Mouse (Mus musculus) E14TG2a.4 (cell line): ENCODE measurements at regions not wholly inside any gene's neighbourhood (a gene's known extent, or its start where the extent isn't known, plus 50 kb on each side); places are given as distances from the start of the nearest gene placed in this dataset.
"Not testable (repeated sequence)": the region's sequence is repeated elsewhere in the genome, so short reads cannot be mapped to it uniquely, and the experiment has no call there.

Experiments
- H3K27me3 ChIP-seq: 2 replicates; pipeline ENCODE4 v1.6.1; 2014; ENCODE audit warnings: low read length, control low read depth; ENCODE audit not compliant: insufficient read depth
- H3K36me3 ChIP-seq: 2 replicates; pipeline ENCODE4 v1.6.1; 2014; ENCODE audit warnings: low read length, control low read depth; ENCODE audit not compliant: insufficient read depth
- H3K4me1 ChIP-seq: replicated peaks from 2 replicates; pipeline ENCODE4 v1.6.1; 2014; ENCODE audit warnings: low read depth, low read length, control low read depth
- H3K4me3 ChIP-seq: replicated peaks from 2 replicates; pipeline ENCODE4 v1.5.1; 2014; ENCODE audit warnings: mild to moderate bottlenecking, low read length
- H3K9me3 ChIP-seq: 2 replicates; pipeline ENCODE4 v1.6.1; 2014; ENCODE audit warnings: low read length, control low read depth
- CTCF ChIP-seq: conservative IDR thresholded peaks from 2 replicates; pipeline ENCODE4 v1.5.1; 2014; ENCODE audit warnings: low read length
- NANOG ChIP-seq: IDR thresholded peaks from 2 replicates; pipeline ENCODE4 v1.6.1; 2014; ENCODE audit warnings: borderline replicate concordance, low read length, mixed read lengths
- POU5F1 ChIP-seq: IDR thresholded peaks from 2 replicates; pipeline ENCODE4 v1.6.1; 2014; ENCODE audit warnings: low read length, borderline replicate concordance

- no peaks in the 10 kb centered on the region for H3K36me3 ChIP-seq
- no peaks in the 10 kb centered on the region for H3K9me3 ChIP-seq
- H3K4me3 ChIP-seq, result no peak overlapping the region
- TF ChIP-seq POU5F1, result no peak
- TF ChIP-seq CTCF, result no peak
- no peak for TF ChIP-seq NANOG
- H3K27me3 ChIP-seq, result no peaks in the 10 kb centered on the region
- H3K4me1 ChIP-seq, result no peaks in the 10 kb centered on the region
Observed at GRCm38 (mm10) chr13:115825191-115825590, 484.3 kb downstream of the Isl1 start.

GRCm38 (mm10) chr13:115822527-115822926 lies 487.0 kb downstream of the Isl1 start:
- no peak for TF ChIP-seq NANOG
- TF ChIP-seq CTCF, result no peak
- TF ChIP-seq POU5F1, result no peak
- H3K27me3 ChIP-seq, result no peaks in the 10 kb centered on the region
- no peaks in the 10 kb centered on the region for H3K4me1 ChIP-seq
- no peaks in the 10 kb centered on the region for H3K36me3 ChIP-seq
- no peak overlapping the region for H3K4me3 ChIP-seq
- no peaks in the 10 kb centered on the region for H3K9me3 ChIP-seq

- TF ChIP-seq NANOG, result no peak
- TF ChIP-seq POU5F1, result no peak
- no peak for TF ChIP-seq CTCF
- Histone ChIP-seq H3K4me3 (no peak overlapping the region), H3K4me1 (no peaks in the 10 kb centered on the region), H3K27me3 (no peaks in the 10 kb centered on the region), H3K9me3 (no peaks in the 10 kb centered on the region), H3K36me3 (no peaks in the 10 kb centered on the region)
Observed at GRCm38 (mm10) chr13:115814211-115814610, 495.3 kb downstream of the Isl1 start.

- no peak for TF ChIP-seq NANOG
- TF ChIP-seq POU5F1, result no peak
- Histone ChIP-seq H3K27me3 (no peaks in the 10 kb centered on the region), H3K9me3 (no peaks in the 10 kb centered on the region), H3K4me1 (no peaks in the 10 kb centered on the region), H3K36me3 (no peaks in the 10 kb centered on the region), H3K4me3 (no peak overlapping the region)
Observed at GRCm38 (mm10) chr13:115799294-115799693, 510.2 kb downstream of the Isl1 start.

- no peak overlapping the region for H3K4me3 ChIP-seq
- no peaks in the 10 kb centered on the region for H3K27me3 ChIP-seq
- no peaks in the 10 kb centered on the region for H3K9me3 ChIP-seq
- H3K36me3 ChIP-seq, result no peaks in the 10 kb centered on the region
- H3K4me1 ChIP-seq, result no peaks in the 10 kb centered on the region
- TF ChIP-seq POU5F1, result no peak
- TF ChIP-seq CTCF, result no peak
- TF ChIP-seq NANOG, result no peak
Observed at GRCm38 (mm10) chr13:115751271-115751670, 558.2 kb downstream of the Isl1 start.

GRCm38 (mm10) chr13:115742080-115742479 lies 567.4 kb downstream of the Isl1 start:
- not testable (repeated sequence) for H3K36me3 ChIP-seq, H3K27me3 ChIP-seq, H3K4me1 ChIP-seq

GRCm38 (mm10) chr13:115727986-115728385 lies 581.5 kb downstream of the Isl1 start:
- Histone ChIP-seq H3K4me3 (no peak overlapping the region), H3K9me3 (no peaks in the 10 kb centered on the region), H3K4me1 (no peaks in the 10 kb centered on the region), H3K36me3 (no peaks in the 10 kb centered on the region), H3K27me3 (no peaks in the 10 kb centered on the region)
- TF ChIP-seq POU5F1 (no peak), NANOG (no peak), CTCF (no peak)

More at GRCm38 (mm10) chr13:115742080-115742479, 567.4 kb downstream of the Isl1 start:
- not testable (repeated sequence) for H3K4me3 ChIP-seq, H3K9me3 ChIP-seq

- TF ChIP-seq NANOG (no peak), CTCF (no peak), POU5F1 (no peak)
- H3K4me3 ChIP-seq, result no peak overlapping the region
- no peaks in the 10 kb centered on the region for H3K4me1 ChIP-seq
- no peaks in the 10 kb centered on the region for H3K27me3 ChIP-seq
- no peaks in the 10 kb centered on the region for H3K36me3 ChIP-seq
- no peaks in the 10 kb centered on the region for H3K9me3 ChIP-seq
Observed at GRCm38 (mm10) chr13:115725356-115725952, 584.0 kb downstream of the Isl1 start.

GRCm38 (mm10) chr13:115719276-115719675 lies 590.2 kb downstream of the Isl1 start:
- Histone ChIP-seq H3K36me3 (no peaks in the 10 kb centered on the region), H3K4me1 (no peaks in the 10 kb centered on the region), H3K4me3 (no peak overlapping the region), H3K27me3 (no peaks in the 10 kb centered on the region), H3K9me3 (no peaks in the 10 kb centered on the region)
- no peak for TF ChIP-seq POU5F1
- no peak for TF ChIP-seq CTCF
- no peak for TF ChIP-seq NANOG
